Mouse (Mus musculus): ENCODE data around the gene Pdlim3. TPM values are rescaled to one million over a fixed set of nuclear protein-coding genes. Genes with fewer than 3 reads are reported as not detected.

The Pdlim3 gene
- polyA plus RNA-seq, 1 experiment from 2014 or later: 10.3 TPM

Other genes starting within 250 kb of the Pdlim3 start
- gene Ccdc110, start 49.2 kb downstream of the Pdlim3 start, polyA plus RNA-seq (2014; fragmentation: Nextera tagmentation; extraction: Ambion mirVana): 0.11 TPM in 1 of 2 replicates, not detected in the other
- gene 1700029J07Rik, start 89.8 kb downstream of the Pdlim3 start, polyA plus RNA-seq (2014; fragmentation: Nextera tagmentation; extraction: Ambion mirVana): 2.4 and 3.1 TPM in 2 replicates
- gene Ufsp2, start 90.1 kb downstream of the Pdlim3 start, polyA plus RNA-seq (2014; fragmentation: Nextera tagmentation; extraction: Ambion mirVana): 59.6 and 59.7 TPM in 2 replicates
- 0.36 and 0.45 TPM in 2 replicates for gene Lrp2bp, start 113.8 kb downstream of the Pdlim3 start, polyA plus RNA-seq (2014; fragmentation: Nextera tagmentation; extraction: Ambion mirVana)
- gene Ankrd37, start 120.2 kb downstream of the Pdlim3 start, polyA plus RNA-seq (2014; fragmentation: Nextera tagmentation; extraction: Ambion mirVana): 14.3 and 15.0 TPM in 2 replicates